Mouse (Mus musculus) C2C12 (cell line): ENCODE measurements around the gene Lst1.

ENCODE experiments used
- CEBPB ChIP-seq: IDR thresholded peaks from one replicate; pipeline ENCODE4 v1.6.1; 2011; ENCODE audit warnings: low read depth, mild to moderate bottlenecking, control low read depth, moderate library complexity
- CTCF ChIP-seq: IDR thresholded peaks from one replicate; pipeline ENCODE4 v1.5.1; 2011; ENCODE audit not compliant: control insufficient read depth, insufficient read depth, insufficient read length
- FOSL1 ChIP-seq: IDR thresholded peaks from one replicate; pipeline ENCODE4 v1.8.0; 2011; ENCODE audit warnings: mild to moderate bottlenecking, low read length; ENCODE audit not compliant: poor library complexity, insufficient read depth, severe bottlenecking
- MAX ChIP-seq: IDR thresholded peaks from one replicate; pipeline ENCODE4 v1.6.1; 2011; ENCODE audit warnings: mild to moderate bottlenecking, control low read depth
- MYOD1 ChIP-seq: IDR thresholded peaks from one replicate; pipeline ENCODE4 v1.6.1; 2011; ENCODE audit warnings: low read depth; ENCODE audit not compliant: control insufficient read depth, insufficient read length
- MYOG ChIP-seq: IDR thresholded peaks from one replicate; pipeline ENCODE4 v1.6.1; 2011; ENCODE audit not compliant: control insufficient read depth, insufficient read length; ENCODE audit errors: extremely low read depth
- USF1 ChIP-seq: IDR thresholded peaks from one replicate; pipeline ENCODE4 v1.6.1; 2011; ENCODE audit warnings: low read depth, mild to moderate bottlenecking, control low read depth, moderate library complexity

- TF ChIP-seq CEBPB (no peak), CTCF (no peak), USF1 (no peak), MAX (no peak), MYOD1 (no peak), MYOG (no peak), FOSL1 (no peak)
These were observed 21.7 kb upstream of the Lst1 start for GRCm38 (mm10) chr17:35209785-35210535.
